Mouse (Mus musculus) MEL (cell line): ENCODE results near the gene Tmem235.

Experiments
- CTCF ChIP-seq, 3 experiments: IDR thresholded peaks in 2 of 3; conservative IDR thresholded peaks in 1 of 3; 2 replicates each; pipeline ENCODE4 v1.5.1; 2011 to 2012; ENCODE audit warnings: low read length in 3 of 3, low read depth in 2 of 3, mild to moderate bottlenecking in 2 of 3, improper control_type of control experiment in 1 of 3, inconsistent platforms in 1 of 3, mixed read lengths in 1 of 3, moderate library complexity in 1 of 3; ENCODE audit not compliant: control insufficient read depth in 1 of 3, insufficient read depth in 1 of 3, poor library complexity in 1 of 3, severe bottlenecking in 1 of 3
- ETS1 ChIP-seq: IDR thresholded peaks from 2 replicates; pipeline ENCODE4 v1.6.1; 2012; ENCODE audit warnings: low read depth, mild to moderate bottlenecking, inconsistent platforms, low read length, improper control_type of control experiment, moderate library complexity
- POLR2A ChIP-seq, 2 experiments: IDR thresholded peaks; 2 replicates each; pipeline ENCODE4 v1.6.1; 2011 to 2012; ENCODE audit warnings: low read length in 2 of 2, mild to moderate bottlenecking in 2 of 2, control low read depth in 1 of 2, improper control_type of control experiment in 1 of 2, low read depth in 1 of 2, moderate library complexity in 1 of 2; ENCODE audit not compliant: control insufficient read depth in 1 of 2, insufficient read depth in 1 of 2, poor library complexity in 1 of 2
- RCOR1 ChIP-seq: IDR thresholded peaks from 2 replicates; pipeline ENCODE4 v1.6.1; 2012; ENCODE audit warnings: low read depth, mild to moderate bottlenecking, inconsistent platforms, low read length, improper control_type of control experiment
- SMC3 ChIP-seq: IDR thresholded peaks from 2 replicates; pipeline ENCODE4 v1.6.1; 2011; ENCODE audit warnings: low read depth, low read length, improper control_type of control experiment
- ZMIZ1 ChIP-seq: IDR thresholded peaks from 2 replicates; pipeline ENCODE4 v1.6.1; 2012; ENCODE audit warnings: low read depth, mild to moderate bottlenecking, inconsistent platforms, low read length, improper control_type of control experiment, moderate library complexity

- TF ChIP-seq CTCF (IDR thresholded peaks at IDR 0.05 in 2 of 3, conservative IDR thresholded peaks at IDR 0.05 in 1 of 3; ENCODE audit: control insufficient read depth in 1 of 3, insufficient read depth in 1 of 3, low read depth in 2 of 3, low read length in 3 of 3, poor library complexity in 1 of 3, severe bottlenecking in 1 of 3): no peak
- TF ChIP-seq SMC3: no peak
- no peak for TF ChIP-seq ETS1
- no peak for TF ChIP-seq POLR2A (IDR thresholded peaks at IDR 0.05; ENCODE audit: control insufficient read depth in 1 of 2, insufficient read depth in 1 of 2, low read depth in 1 of 2, low read length in 2 of 2, poor library complexity in 1 of 2)
- TF ChIP-seq ZMIZ1: no peak
- no peak for TF ChIP-seq RCOR1
Measured at GRCm38 (mm10) chr11:117880336-117880976, 19.9 kb downstream of the Tmem235 start.
